Mouse (Mus musculus): Measurements from ENCODE around the gene Chdh.

GRCm38 (mm10) chr14:29986096-29986495 lies 22.7 kb upstream of the Chdh start:
- TF ChIP-seq CEBPB (IDR thresholded peaks at IDR 0.05; ENCODE audit: insufficient read depth, poor library complexity, severe bottlenecking): no peak
- no peak for TF ChIP-seq POLR2A (IDR thresholded peaks at IDR 0.05; ENCODE audit: insufficient read length, low read depth)
- no peak for TF ChIP-seq E2F4 (IDR thresholded peaks at IDR 0.05; ENCODE audit: insufficient read depth)
- TF ChIP-seq MAX (IDR thresholded peaks at IDR 0.05; ENCODE audit: low read depth): no peak
- no peak for TF ChIP-seq MYOD1 (IDR thresholded peaks at IDR 0.05; ENCODE audit: control insufficient read depth in 1 of 3, insufficient read length in 2 of 3, low read depth in 2 of 3)
- TF ChIP-seq MYOG (IDR thresholded peaks at IDR 0.05; ENCODE audit: control insufficient read depth in 1 of 3, insufficient read depth in 1 of 3, insufficient read length in 2 of 3, low read depth in 2 of 3): no peak
- no peak for TF ChIP-seq POLR2AphosphoS2 (IDR thresholded peaks at IDR 0.05; ENCODE audit: insufficient read length, low read depth)
- no peak for TF ChIP-seq USF1 (IDR thresholded peaks at IDR 0.05; ENCODE audit: low read depth)

Data from myocyte (in vitro differentiated cells).